Mouse (Mus musculus) B cell, adult 67 days (primary cell): ENCODE results near the gene Pisd. TPM values are rescaled to one million over a fixed set of nuclear protein-coding genes. Genes with fewer than 3 reads are reported as not detected.

Experiments
- total RNA-seq, 2 experiments: library from RNA; stranded (reverse); gene quantifications; 4 replicates each; pipeline ENCODE4 v1.2.4; 2023

The Pisd gene
- 10 to 100 TPM; 36.9 to 38.6 TPM for total RNA-seq

GRCm38 (mm10) chr5:32785313-32785915 lies at the start of gene Pisd:
Pisd (minus strand) TSS chr5:32785646.

GRCm38 (mm10) chr5:32827009-32827408 lies 41.6 kb upstream of the Pisd start, which contains the start of gene Gm20671:
Gm20671 (minus strand) TSS chr5:32827109.

Other genes with a start within 250 kb of the Pisd start
- 1 to 10 TPM; 1.5 to 2.0 TPM for gene Yes1, start 174.5 kb downstream of the Pisd start, total RNA-seq
- not detected for gene Gm20671, start 41.5 kb upstream of the Pisd start, total RNA-seq
- gene Prr14l, start 68.6 kb upstream of the Pisd start, total RNA-seq: 10 to 100 TPM; 65.5 to 75.5 TPM
- 10 to 100 TPM; 75.2 to 83.3 TPM for gene Depdc5, start 78.1 kb upstream of the Pisd start, total RNA-seq
- gene Ywhah, start 233.2 kb upstream of the Pisd start, total RNA-seq: 100 to 1,000 TPM; 117 to 141 TPM